Mouse (Mus musculus): ENCODE results near the gene Acer2.

- TF ChIP-seq CTCF (IDR thresholded peaks at IDR 0.05; ENCODE audit: control insufficient read depth, insufficient read depth, low read length): no peak
- no peak for TF ChIP-seq POLR2A (IDR thresholded peaks at IDR 0.05; ENCODE audit: borderline replicate concordance, control insufficient read depth, low read depth, low read length)
These were observed 12.1 kb downstream of the Acer2 start for GRCm38 (mm10) chr4:86886160-86886878.

Measured in bone marrow, adult 2 months (tissue).